Mouse (Mus musculus) layer of hippocampus, adult 8-10 months (tissue): ENCODE data around the gene Uvssa. TPM values are rescaled to one million over a fixed set of nuclear protein-coding genes. Genes with fewer than 3 reads are reported as not detected.
A peak's percentile ranks its signal among the peaks of the same experiment; 100 is the strongest.
"Not testable (repeated sequence)": the region's sequence is repeated elsewhere in the genome, so short reads cannot be mapped to it uniquely, and the experiment has no call there.

Experiments
- DNase-seq, 2 experiments: peaks; one replicate each; pipeline ENCODE4 v3.0.0; 2022; ENCODE audit warnings: low spot score in 2 of 2
- total RNA-seq, 4 experiments: library from RNA; stranded (reverse); gene quantifications; 2 replicates each; pipeline ENCODE4 v1.2.4; 2022

Gene Uvssa
- total RNA-seq = 1 to 10 TPM; 7.0 to 9.7 (median 8.3) TPM

- peak; percentile 98 to 99 for DNase-seq
Observed at GRCm38 (mm10) chr5:33378302-33378854, at the start of gene Uvssa. Gene Uvssa (plus strand): TSS chr5:33378549.

GRCm38 (mm10) chr5:33334381-33335272 is 43.7 kb upstream of the Uvssa start:
- no peak for DNase-seq

GRCm38 (mm10) chr5:33335273-33335976 is 42.9 kb upstream of the Uvssa start, which contains the start of gene Maea:
Gene Maea (plus strand): TSS chr5:33335509.
- DNase-seq = peak; percentile 97 to 98

GRCm38 (mm10) chr5:33335977-33336360 is 42.4 kb upstream of the Uvssa start:
- DNase-seq = no peak

GRCm38 (mm10) chr5:33337206-33337605 is 41.1 kb upstream of the Uvssa start:
- DNase-seq = no peak

GRCm38 (mm10) chr5:33341165-33341564 is 37.2 kb upstream of the Uvssa start:
- no peak for DNase-seq

- not testable (repeated sequence) for DNase-seq
Observed at GRCm38 (mm10) chr5:33342248-33342647, 36.1 kb upstream of the Uvssa start.

- no peak for DNase-seq
Observed at GRCm38 (mm10) chr5:33342821-33343220, 35.5 kb upstream of the Uvssa start.

GRCm38 (mm10) chr5:33343571-33343970 is 34.8 kb upstream of the Uvssa start:
- DNase-seq = no peak

GRCm38 (mm10) chr5:33344070-33344469 is 34.3 kb upstream of the Uvssa start:
- DNase-seq = no peak

- DNase-seq = no peak
Observed at GRCm38 (mm10) chr5:33347620-33348019, 30.7 kb upstream of the Uvssa start.

- DNase-seq = no peak
Observed at GRCm38 (mm10) chr5:33349205-33349604, 29.1 kb upstream of the Uvssa start.

- DNase-seq = no peak
Observed at GRCm38 (mm10) chr5:33349706-33350105, 28.6 kb upstream of the Uvssa start.

- no peak for DNase-seq
Observed at GRCm38 (mm10) chr5:33351556-33352272, 26.6 kb upstream of the Uvssa start.

- no peak for DNase-seq
Observed at GRCm38 (mm10) chr5:33352273-33352645, 26.1 kb upstream of the Uvssa start.

GRCm38 (mm10) chr5:33353011-33353410 is 25.3 kb upstream of the Uvssa start:
- DNase-seq = no peak

GRCm38 (mm10) chr5:33357494-33357893 is 20.9 kb upstream of the Uvssa start:
- no peak for DNase-seq

GRCm38 (mm10) chr5:33358467-33358866 is 19.9 kb upstream of the Uvssa start:
- no peak for DNase-seq

- DNase-seq = no peak
Observed at GRCm38 (mm10) chr5:33363263-33363662, 15.1 kb upstream of the Uvssa start.

- no peak for DNase-seq
Observed at GRCm38 (mm10) chr5:33368651-33369050, 9.7 kb upstream of the Uvssa start.

GRCm38 (mm10) chr5:33371137-33371536 is 7.2 kb upstream of the Uvssa start:
- no peak for DNase-seq

- no peak for DNase-seq
Observed at GRCm38 (mm10) chr5:33371668-33372067, 6.7 kb upstream of the Uvssa start.
